27 mouse cellular contexts compared by ENCODE assay signal in the genomic region with DNA sequence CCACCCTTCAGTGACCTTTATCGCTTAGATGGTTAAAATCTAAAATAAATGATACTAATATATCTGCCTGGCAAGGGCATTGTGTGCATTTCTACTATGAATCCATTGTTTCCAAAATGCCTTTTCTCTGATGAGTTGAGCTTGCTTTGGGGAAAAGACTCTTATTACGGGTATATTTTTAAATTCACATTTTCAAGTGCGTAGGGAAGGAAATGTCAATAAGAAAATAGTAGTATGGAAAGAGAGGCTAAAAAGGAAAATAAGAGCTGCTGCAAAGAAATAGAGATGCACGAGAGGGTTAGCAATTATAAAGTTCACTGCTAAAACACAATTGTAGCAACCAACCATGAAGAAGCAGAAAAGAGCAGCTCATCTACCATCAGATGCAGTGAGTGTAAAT.
A peak's percentile ranks its signal among the peaks of the same experiment; 100 is the strongest.
DNase-seq lines count a peak whose midpoint lies in the region; ATAC-seq lines count a peak whose summit lies in the region.
"Had no signal": no experiment of that assay in that cellular context is flagged by ENCODE, and none has a peak within 500 bp of the region (broad histone marks: within the 10 kb centered on the region; RNA-seq: fewer than 3 reads in every experiment).

No protein-coding gene starts in this region.

- no peaks in the 10 kb centered on the region for H3K27me3 ChIP-seq in hindbrain, embryonic 13.5 days
- no peaks in the 10 kb centered on the region for H3K27me3 ChIP-seq in hindbrain, embryonic 10.5 days (ENCODE audit: insufficient read depth, poor library complexity, severe bottlenecking)
- H3K27me3 ChIP-seq in hindbrain, embryonic 14.5 days (ENCODE audit: control insufficient read depth, insufficient read depth, low read length) = no peaks in the 10 kb centered on the region
- H3K27me3 ChIP-seq: embryonic facial prominence, embryonic 13.5 days; forebrain, embryonic 12.5 days; heart, embryonic 13.5 days had no signal

- 0 out of 2 replicates have a peak overlapping the region, but pooled peaks have one; percentile 3 for H3K27ac ChIP-seq in hindbrain, embryonic 13.5 days
- H3K27ac ChIP-seq in hindbrain, embryonic 10.5 days = no peak overlapping the region
- H3K27ac ChIP-seq in hindbrain, embryonic 14.5 days = peak overlapping the region; percentile 4; the same call in 1 of the 2 replicates
- H3K27ac ChIP-seq: embryonic facial prominence, embryonic 10.5 days; embryonic facial prominence, embryonic 13.5 days; forebrain, embryonic 12.5 days; heart, adult 2 months; heart, embryonic 10.5 days; heart, embryonic 13.5 days had no signal

- no peak overlapping the region for H3K9ac ChIP-seq in hindbrain, embryonic 13.5 days
- no peak overlapping the region for H3K9ac ChIP-seq in hindbrain, embryonic 14.5 days
- H3K9ac ChIP-seq: embryonic facial prominence, embryonic 13.5 days; forebrain, embryonic 12.5 days; heart, embryonic 13.5 days had no signal

- no peak overlapping the region for H3K4me3 ChIP-seq in hindbrain, embryonic 13.5 days
- no peak overlapping the region for H3K4me3 ChIP-seq in hindbrain, embryonic 10.5 days
- no peak overlapping the region for H3K4me3 ChIP-seq in hindbrain, embryonic 14.5 days (replicated peaks; ENCODE audit: low read length)
- H3K4me3 ChIP-seq: embryonic facial prominence, embryonic 10.5 days; embryonic facial prominence, embryonic 13.5 days; erythroblast, embryonic 14.5 days; forebrain, embryonic 12.5 days; heart, adult 2 months; heart, embryonic 10.5 days; heart, embryonic 13.5 days had no signal

- no peaks in the 10 kb centered on the region for H3K9me3 ChIP-seq in hindbrain, embryonic 13.5 days
- no peaks in the 10 kb centered on the region for H3K9me3 ChIP-seq in hindbrain, embryonic 10.5 days
- no peaks in the 10 kb centered on the region for H3K9me3 ChIP-seq in hindbrain, embryonic 14.5 days (ENCODE audit: control insufficient read depth, low read length)
- H3K9me3 ChIP-seq: embryonic facial prominence, embryonic 10.5 days; embryonic facial prominence, embryonic 13.5 days; forebrain, embryonic 12.5 days; heart, embryonic 10.5 days; heart, embryonic 13.5 days had no signal

- no peak overlapping the region for H3K4me2 ChIP-seq in hindbrain, embryonic 13.5 days
- no peak overlapping the region for H3K4me2 ChIP-seq in hindbrain, embryonic 14.5 days (replicated peaks)
- H3K4me2 ChIP-seq: embryonic facial prominence, embryonic 13.5 days; forebrain, embryonic 12.5 days; heart, embryonic 13.5 days had no signal

- no peak for DNase-seq in hindbrain, embryonic 10.5 days (ENCODE audit: low spot score)
- peak; percentile 59 for DNase-seq in Muller cell, postnatal 12 days (ENCODE audit: inconsistent ontology term)
- DNase-seq in hindbrain, embryonic 14.5 days (ENCODE audit: low spot score) = no peak
- no peak for DNase-seq in layer of hippocampus, adult 11-12 months (ENCODE audit: low spot score)
- no peak for DNase-seq in ovary, adult 18-20 months (ENCODE audit: low spot score)
- DNase-seq: adrenal gland, adult 8-10 months; adrenal gland, postnatal 25 days; cerebellum, adult 11-12 months; cerebellum, adult 8-10 months; cerebellum, postnatal 10 days; cerebellum, postnatal 36 days; embryo, embryonic 11 days; gastrocnemius, postnatal 10 days; gastrocnemius, postnatal 36 days; heart, adult 2 months; heart, postnatal 14 days; heart, postnatal 4 days had no signal

- no peak for ATAC-seq in hindbrain, embryonic 13.5 days (ENCODE audit: low FRiP score)
- ATAC-seq in hindbrain, embryonic 14.5 days (ENCODE audit: low FRiP score) = no peak
- ATAC-seq: activated CD4-positive, CD25-positive, alpha-beta regulatory T cell, adult 4 months; CD4-positive, CD25-positive, alpha-beta regulatory T cell, adult 4 months; forebrain, embryonic 16.5 days had no signal

- no peaks in the 10 kb centered on the region for H3K36me3 ChIP-seq in hindbrain, embryonic 13.5 days
- H3K36me3 ChIP-seq in hindbrain, embryonic 10.5 days = no peaks in the 10 kb centered on the region
- no peaks in the 10 kb centered on the region for H3K36me3 ChIP-seq in hindbrain, embryonic 14.5 days (replicated peaks; ENCODE audit: control insufficient read depth, insufficient read depth)
- H3K36me3 ChIP-seq: embryonic facial prominence, embryonic 10.5 days; embryonic facial prominence, embryonic 13.5 days; forebrain, embryonic 12.5 days; heart, embryonic 10.5 days; heart, embryonic 13.5 days had no signal

- WGBS in hindbrain, embryonic 13.5 days = 39% methylated on average over 4 of the region's 4 CpGs
- WGBS in hindbrain, embryonic 10.5 days = 72% methylated on average over 4 of the region's 4 CpGs
- 43% methylated on average over 4 of the region's 4 CpGs for WGBS in hindbrain, embryonic 14.5 days

- peaks cover 14% of the 10 kb centered on the region for H3K4me1 ChIP-seq in hindbrain, embryonic 13.5 days (replicated peaks)
- peaks cover 22% of the 10 kb centered on the region for H3K4me1 ChIP-seq in hindbrain, embryonic 10.5 days (replicated peaks)
- H3K4me1 ChIP-seq in hindbrain, embryonic 14.5 days (replicated peaks; ENCODE audit: control insufficient read depth, insufficient read depth, low read length) = peaks cover 3% of the 10 kb centered on the region
- H3K4me1 ChIP-seq: embryonic facial prominence, embryonic 10.5 days; embryonic facial prominence, embryonic 13.5 days; heart, embryonic 10.5 days; heart, embryonic 13.5 days had no signal
